Mouse (Mus musculus) layer of hippocampus, postnatal 14 days (tissue): ENCODE data around the gene Armt1. TPM values are rescaled to one million over a fixed set of nuclear protein-coding genes. Genes with fewer than 3 reads are reported as not detected.

Experiments
- total RNA-seq, 2 experiments: library from RNA; stranded (reverse); gene quantifications; 2 replicates each; pipeline ENCODE4 v1.2.3; 2021

The Armt1 gene
- total RNA-seq, 2 experiments from 2014 or later: 13.5 to 15.6 TPM

Other genes starting within 250 kb of the Armt1 start
- gene Akap12, start 166.1 kb upstream of the Armt1 start, total RNA-seq: 10 to 100 TPM; 15.9 to 17.1 TPM
- gene Zbtb2, start 44.4 kb upstream of the Armt1 start, total RNA-seq: 10 to 100 TPM in 1 of 2 experiments, 1 to 10 TPM in 1; 9.9 to 10.6 TPM
- 10 to 100 TPM; 24.0 to 27.4 TPM for gene Rmnd1, start 79 bp upstream of the Armt1 start, total RNA-seq
- gene Ccdc170, start 50.0 kb downstream of the Armt1 start, total RNA-seq: under 1 TPM; 0.69 to 0.71 TPM
- 1 to 10 TPM; 1.3 to 1.4 TPM for gene Esr1, start 179.1 kb downstream of the Armt1 start, total RNA-seq